Mouse (Mus musculus) ES-CJ7 (cell line): ENCODE measurements around the gene Ubtd1.

Source experiments
- DNase-seq: peaks from one replicate; pipeline ENCODE4 v3.0.0; 2011; ENCODE audit warnings: low read depth, low spot score

Gene Ubtd1

GRCm38 (mm10) chr19:41994023-41994422 is 12.5 kb downstream of the Ubtd1 start:
- no peak for DNase-seq

DNA sequence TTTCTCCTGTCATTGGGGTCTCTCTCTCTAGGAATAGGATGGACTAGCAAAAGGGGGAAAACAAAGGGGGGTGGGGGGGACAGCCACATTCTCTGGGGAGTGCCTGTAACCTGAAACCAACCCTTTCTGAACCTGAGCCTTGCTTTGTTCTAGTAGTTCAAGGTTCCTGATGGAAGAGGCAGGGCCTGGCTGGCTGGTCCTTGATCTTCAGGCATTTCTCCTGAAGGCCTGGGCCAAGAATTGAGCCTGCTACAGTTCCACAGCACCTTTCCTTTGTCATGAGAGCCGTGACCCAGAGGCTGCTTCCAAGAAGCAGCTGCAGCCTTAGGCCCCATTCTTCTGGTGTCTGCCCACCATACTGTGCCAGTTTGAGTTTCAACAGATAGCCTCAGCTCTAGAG is 13.9 kb downstream of the Ubtd1 start:
- no peak for DNase-seq

DNA sequence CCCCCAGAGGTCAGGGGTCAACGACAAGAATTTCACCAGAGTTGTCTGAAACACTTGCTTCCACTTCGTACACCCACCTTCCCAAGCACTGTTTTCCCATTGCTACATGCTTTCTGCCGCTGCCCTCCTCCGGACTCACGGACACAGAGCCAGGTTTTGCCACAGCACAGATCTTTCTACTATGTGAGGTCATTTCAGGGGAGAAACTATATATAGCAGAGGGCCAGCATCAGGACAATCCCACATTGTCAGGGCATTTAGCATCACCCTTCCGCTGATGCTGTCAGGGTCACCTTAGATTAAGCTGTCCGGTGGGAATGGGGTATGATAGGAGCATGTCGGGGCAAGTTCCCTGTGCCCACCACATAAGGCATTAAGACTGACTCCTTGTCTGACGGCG is 15.5 kb downstream of the Ubtd1 start:
- no peak for DNase-seq

DNA sequence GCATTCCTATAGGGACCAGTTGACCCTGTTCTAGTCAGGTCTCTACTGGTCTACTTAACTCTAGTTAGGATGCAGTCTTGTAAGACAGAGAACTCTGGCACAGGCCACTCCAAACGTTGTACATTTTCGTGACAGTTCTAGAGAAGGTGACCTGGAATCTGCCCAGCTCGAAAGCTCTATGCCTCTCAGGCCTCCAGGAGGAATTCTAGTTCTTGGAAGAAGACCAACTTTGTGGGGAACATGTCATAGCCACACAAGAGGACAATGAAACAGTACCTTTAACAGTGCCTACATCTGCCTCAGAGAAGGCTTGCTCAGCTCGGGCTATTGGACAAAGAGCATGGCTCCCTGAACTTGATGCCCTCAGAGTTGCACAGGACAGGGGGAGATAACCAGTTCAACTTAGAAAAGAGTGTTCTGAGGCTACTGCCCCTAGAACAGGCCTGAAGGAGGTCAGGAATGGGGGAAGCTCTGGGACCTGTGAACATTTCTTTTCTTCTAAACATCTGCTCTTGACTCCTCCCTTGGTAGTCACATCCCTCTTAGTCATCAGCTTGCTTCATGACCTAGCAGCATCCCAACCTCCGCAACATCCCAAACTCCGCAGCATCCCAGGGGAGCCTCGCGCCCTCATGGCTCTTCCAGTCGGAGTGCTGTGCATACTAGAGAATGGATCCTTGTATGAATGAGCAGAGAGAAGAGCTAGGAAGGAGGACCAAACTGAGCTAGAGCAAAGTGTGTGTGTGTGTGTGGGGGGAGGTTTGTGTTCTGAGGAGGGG is 17.4 kb downstream of the Ubtd1 start:
- DNase-seq: no peak

- no peak for DNase-seq
Observed at GRCm38 (mm10) chr19:41999688-42000283, 18.2 kb downstream of the Ubtd1 start.

GRCm38 (mm10) chr19:42000446-42000958 is 18.9 kb downstream of the Ubtd1 start:
- no peak for DNase-seq

DNA sequence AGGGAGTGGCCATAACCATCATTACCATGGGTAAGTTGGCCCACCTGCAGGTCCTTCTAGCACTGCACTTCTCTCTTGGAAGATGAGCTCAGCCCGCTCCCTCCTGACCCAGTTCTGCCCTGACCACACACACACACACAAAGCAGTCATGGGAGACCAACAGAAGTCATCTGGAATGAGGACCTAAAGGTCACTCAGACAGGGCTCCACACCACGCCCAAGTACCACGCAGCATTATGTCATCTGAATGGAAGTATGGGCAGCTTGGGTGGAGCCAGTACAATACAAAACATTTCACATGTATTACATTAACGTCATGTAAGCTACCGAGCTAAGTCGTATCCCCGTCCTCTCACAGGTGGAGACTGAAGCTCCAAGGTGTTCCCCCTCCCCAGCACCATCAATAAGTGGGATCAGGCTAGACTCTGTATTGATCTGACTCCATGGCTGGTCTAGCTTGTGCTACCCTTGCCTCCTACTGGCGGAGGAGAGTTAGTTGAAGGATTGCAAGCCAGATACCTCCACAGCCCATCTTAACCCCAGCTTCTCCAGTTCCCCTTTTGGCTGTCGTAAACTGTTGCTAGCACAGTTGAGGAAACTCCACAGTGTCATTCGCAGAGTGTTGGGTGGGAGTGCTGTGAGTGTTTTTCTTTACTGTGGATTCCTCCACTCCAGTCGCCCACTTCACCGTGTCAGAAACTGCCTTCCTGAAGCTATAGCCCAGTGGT is 19.9 kb downstream of the Ubtd1 start:
- DNase-seq: no peak

GRCm38 (mm10) chr19:42004258-42004657 is 22.7 kb downstream of the Ubtd1 start:
- DNase-seq: no peak

DNA sequence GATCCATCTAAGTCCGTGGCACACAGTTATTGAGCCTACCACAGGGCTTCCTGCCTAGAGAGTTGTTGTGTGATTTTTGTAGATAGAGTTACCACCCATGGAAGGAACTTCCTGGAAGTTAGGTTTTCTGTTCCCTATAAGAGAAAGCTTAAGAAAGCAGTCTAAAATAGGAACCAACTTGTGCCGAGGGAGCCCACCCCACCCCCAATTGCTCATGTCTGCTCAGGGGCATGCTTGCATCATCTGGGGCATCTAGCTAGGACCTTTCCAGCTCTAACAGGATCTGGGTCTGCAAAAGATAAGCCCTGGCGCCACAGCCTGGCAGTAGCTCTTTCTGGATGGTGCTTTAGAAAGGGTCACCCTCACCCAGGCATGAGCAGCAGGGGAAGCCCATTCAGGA is 24.1 kb downstream of the Ubtd1 start:
- DNase-seq: no peak

- DNase-seq: no peak
Observed at GRCm38 (mm10) chr19:42006568-42006967, 25.0 kb downstream of the Ubtd1 start.

DNA sequence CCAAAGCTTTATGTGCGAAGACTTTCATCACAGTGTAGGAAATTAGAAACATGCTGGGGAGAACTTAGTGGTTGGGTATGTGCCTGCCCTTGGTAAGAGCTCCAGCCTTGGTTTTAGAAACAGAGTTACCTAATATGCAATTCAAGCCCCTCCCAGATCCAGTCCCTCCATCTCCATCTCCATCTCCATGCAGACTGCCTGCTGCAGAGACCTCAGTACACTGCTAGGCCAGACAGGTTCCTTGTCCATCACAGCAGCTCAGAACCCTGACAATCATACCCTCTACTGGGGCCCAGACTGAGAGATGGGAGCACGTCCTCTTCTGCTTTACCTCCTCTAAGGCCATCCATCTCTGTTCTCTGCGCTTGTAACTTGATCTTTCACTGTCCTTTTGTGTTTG is 27.0 kb downstream of the Ubtd1 start:
- DNase-seq: peak; percentile 55

DNA sequence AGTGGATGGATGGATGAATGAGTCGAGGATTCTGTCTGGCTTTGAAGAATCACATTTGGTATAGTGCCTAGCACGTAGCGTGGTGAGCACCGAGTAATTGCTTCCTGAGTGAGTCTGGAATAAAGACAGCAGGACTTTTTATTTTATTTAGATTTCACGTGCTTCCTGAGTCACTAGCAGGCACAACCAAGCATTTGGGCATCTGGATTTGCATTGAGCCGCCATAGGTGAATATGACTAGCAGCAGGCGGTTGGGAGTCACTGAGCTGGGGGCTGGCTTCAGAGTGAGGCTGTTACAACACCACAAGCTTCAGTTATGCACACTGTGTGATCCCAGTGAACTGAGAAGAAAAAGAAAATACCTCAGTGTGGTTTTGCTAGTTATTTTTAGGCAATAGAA is 27.5 kb downstream of the Ubtd1 start:
- no peak for DNase-seq

- DNase-seq: no peak
Observed at GRCm38 (mm10) chr19:42010436-42010835, 28.9 kb downstream of the Ubtd1 start.

- DNase-seq: no peak
Observed at GRCm38 (mm10) chr19:42011123-42011522, 29.6 kb downstream of the Ubtd1 start.

DNA sequence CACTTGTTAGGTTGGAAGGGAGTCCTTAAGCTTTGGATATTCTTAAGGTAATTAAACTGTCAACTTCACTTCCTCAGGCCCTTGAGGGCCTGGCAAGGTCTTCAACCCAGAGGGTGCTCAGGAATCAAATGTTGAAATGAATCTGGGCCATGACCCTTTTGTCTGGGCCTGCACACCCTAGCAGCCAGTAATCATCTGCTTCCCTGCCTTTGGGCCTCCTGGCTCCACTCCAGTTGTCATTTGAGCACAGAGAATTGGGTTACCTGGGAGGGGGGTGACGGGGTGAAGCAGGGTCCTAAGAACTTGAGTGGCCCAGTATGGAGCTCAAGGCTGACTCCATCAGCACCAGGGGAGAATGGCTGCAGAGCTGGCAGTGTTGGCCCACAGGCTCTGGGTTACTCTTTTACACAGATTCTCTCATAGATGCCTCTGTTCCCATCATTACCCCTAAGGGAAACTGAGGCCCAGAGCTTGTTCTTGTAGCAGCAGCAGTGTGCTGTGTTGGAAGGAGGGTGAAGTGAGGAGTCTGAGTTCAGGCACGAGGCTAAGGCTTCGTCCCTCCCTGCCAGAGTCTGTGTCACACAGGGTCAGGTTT is 32.8 kb downstream of the Ubtd1 start:
- no peak for DNase-seq

GRCm38 (mm10) chr19:42015001-42015400 is 33.4 kb downstream of the Ubtd1 start:
- DNase-seq: no peak

DNA sequence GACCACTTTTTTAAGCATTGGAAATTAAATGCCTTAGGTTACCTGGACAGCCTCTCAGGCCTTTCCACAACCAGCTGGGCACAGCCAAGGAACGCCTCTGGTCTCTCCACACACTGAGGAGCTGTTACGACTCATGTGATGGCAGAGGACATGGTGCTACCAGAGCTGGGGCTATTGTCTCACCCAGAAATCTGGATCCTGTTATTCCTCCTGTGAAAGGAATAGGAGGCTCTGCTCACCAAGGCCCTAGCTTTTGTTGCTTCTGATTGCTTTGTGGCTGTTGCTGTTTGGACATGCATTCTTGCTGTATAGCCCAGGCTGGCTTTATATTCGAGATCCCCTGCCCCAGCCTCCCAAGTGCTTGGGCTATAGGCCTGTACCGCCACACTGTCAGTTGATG is 34.7 kb downstream of the Ubtd1 start:
- DNase-seq: no peak

- no peak for DNase-seq
Observed at GRCm38 (mm10) chr19:42016840-42017239, 35.3 kb downstream of the Ubtd1 start.

DNA sequence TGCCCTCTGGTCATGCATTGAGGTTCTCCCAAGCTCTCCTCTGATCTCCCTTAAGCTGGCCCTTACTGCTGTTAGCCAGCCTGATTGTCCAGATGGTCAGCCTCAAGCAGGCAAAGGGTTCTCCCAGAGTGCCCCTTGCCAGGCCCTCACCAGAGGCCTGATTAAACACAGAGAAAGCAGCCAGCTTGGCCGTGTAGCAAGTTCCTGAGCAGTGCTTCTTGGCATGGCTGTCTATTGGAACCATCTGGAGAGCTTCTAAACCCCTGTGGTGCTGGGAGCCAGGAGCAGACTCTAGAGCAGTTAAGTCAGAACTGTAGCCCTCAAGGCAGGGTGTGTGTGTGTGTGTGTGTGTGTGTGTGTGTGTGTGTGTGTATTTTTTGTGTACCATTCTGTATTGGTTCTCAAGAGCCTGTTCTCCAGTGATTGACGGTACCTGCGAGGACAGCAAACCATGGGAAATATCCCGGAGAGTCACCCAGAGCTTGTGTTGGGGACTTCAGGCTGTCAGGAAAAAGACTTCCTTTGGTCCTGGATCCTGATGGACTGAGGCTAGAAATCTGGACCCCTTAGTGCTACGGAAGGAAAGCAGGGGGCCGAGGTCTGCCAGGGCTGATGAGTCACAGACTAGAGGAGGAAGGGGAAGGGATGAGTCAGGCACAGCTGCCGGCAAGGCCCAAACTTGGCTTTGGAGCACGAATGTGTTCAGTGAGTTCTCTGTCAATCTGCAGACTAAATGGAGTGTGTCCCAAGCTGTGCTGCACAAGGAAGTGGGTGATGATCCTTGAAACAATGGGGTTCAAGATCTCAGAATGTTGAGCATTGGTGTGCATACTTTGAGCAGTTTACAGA is 36.1 kb downstream of the Ubtd1 start:
- no peak for DNase-seq

- peak; percentile 27 for DNase-seq
Observed at GRCm38 (mm10) chr19:42019011-42019522, 37.5 kb downstream of the Ubtd1 start.
